Mouse (Mus musculus): Measurements from ENCODE around the gene Omp. TPM values are rescaled to one million over a fixed set of nuclear protein-coding genes. Genes with fewer than 3 reads are reported as not detected.

Gene Omp
- polyA plus RNA-seq, 1 experiment: 9.2 TPM

GRCm38 (mm10) chr7:98142247-98142646 is 3.1 kb downstream of the Omp start:
- no peak for DNase-seq (ENCODE audit: low read depth)

DNA sequence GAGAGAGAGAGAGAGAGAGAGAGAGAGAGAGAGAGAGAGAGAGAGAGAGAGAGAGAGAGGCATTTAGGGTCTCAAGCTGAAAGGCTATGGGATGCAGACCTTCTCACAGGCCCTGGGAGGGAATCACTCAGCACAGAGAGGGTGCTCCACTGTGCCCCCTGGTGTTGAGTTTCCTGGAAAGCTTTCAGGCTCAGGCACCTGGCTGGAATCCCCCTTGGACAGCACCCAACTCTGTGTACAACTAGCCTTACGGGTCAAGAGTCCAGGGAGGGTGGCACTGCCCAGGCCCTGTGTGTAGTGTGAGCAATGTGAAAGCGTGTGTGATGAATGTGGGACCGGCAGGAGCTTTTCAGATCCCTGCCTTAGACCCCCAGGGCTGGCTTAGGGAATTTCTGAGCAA is 4.1 kb downstream of the Omp start:
- DNase-seq (ENCODE audit: low read depth): no peak

- DNase-seq (ENCODE audit: low read depth): no peak
Observed at GRCm38 (mm10) chr7:98140597-98140996, 4.7 kb downstream of the Omp start.

GRCm38 (mm10) chr7:98139216-98139615 is 6.1 kb downstream of the Omp start:
- DNase-seq (ENCODE audit: low read depth): no peak

GRCm38 (mm10) chr7:98137995-98138394 is 7.3 kb downstream of the Omp start:
- no peak for DNase-seq (ENCODE audit: low read depth)

- DNase-seq (ENCODE audit: low read depth): no peak
Observed at GRCm38 (mm10) chr7:98137583-98137982, 7.7 kb downstream of the Omp start.

GRCm38 (mm10) chr7:98131751-98132150 is 13.6 kb downstream of the Omp start:
- DNase-seq (ENCODE audit: low read depth): no peak

DNA sequence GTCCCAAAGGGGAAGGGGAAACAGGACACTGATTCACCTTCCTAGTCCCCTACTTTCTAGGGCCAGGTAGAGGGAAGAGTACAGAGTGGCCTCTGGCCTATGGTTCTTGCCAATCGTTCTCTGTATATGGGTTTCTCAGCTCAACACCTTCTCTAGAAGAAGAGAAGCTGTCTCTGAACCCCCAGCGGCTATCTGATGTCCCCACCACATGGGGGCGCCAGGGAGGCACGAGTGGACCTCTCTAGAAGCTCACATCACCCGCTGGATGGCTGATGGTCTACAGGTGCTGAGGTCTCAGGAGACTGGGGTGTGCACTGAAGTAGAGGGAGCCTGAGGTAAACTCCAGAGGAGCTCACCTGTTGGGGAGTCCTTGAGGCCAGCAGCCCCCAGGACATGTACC is 19.8 kb downstream of the Omp start:
- no peak for DNase-seq (ENCODE audit: low read depth)

DNA sequence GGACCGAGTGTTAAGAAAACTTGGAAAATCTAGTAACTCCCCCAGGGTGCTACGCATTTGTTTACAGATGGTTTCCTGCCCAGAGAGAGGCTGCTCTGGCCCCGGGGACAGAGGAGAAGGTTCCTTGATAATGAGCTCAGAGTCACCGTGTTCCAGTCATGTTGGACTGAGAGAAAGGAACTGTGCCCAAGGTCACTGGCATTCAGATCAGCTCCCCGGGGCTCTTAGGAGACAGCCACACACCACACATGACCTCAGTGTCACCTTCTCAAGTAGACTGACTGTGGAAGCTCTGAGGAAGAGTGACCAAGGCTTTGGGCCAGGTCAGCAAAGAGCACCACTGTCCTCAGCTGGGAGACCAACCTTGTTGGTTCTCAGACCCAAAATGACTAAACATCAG is 20.6 kb downstream of the Omp start:
- DNase-seq (ENCODE audit: low read depth): no peak

DNA sequence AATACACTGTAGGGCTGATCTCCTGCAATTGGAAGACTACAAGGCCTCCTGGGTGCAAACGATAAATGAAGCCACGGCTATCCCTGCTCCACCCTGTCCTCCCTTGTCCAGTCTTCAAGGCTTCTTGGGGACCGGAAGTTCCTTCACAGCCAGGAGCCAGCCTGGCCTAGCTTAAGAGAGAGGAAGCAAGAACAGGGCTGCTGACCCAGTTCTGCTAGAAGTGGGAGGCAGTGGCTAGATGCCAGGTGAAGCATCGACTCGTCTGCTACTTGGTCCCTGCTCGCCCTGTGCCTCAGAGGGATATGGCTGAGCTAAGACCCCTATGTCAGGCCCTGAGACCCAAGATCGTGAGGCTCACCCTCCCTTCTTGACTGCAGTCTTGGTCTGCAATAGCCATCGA is 23.6 kb downstream of the Omp start:
- DNase-seq (ENCODE audit: low read depth): no peak

DNA sequence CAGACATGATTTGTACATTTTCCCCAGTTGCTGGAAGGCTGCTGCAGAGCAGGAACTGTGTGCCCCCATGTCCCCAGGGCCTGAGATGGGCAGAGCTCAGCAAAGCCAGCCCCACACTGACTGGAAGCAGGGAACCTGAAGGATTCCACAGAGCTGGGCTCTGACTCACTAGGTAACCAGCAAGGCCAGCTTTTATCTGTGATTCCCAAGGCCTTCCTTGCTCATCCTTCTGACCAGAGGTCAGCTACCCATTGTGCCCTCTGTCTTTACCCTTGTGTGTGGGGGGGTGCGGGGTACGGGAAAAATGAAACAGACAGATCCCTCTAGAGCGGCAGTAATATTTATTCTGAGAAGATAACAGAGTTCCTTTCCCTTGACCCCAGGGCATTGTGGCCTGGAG is 24.1 kb downstream of the Omp start:
- no peak for DNase-seq (ENCODE audit: low read depth)

GRCm38 (mm10) chr7:98120325-98120724 is 25.0 kb downstream of the Omp start:
- DNase-seq (ENCODE audit: low read depth): no peak

- no peak for DNase-seq (ENCODE audit: low read depth)
Observed at GRCm38 (mm10) chr7:98119961-98120232, 25.4 kb downstream of the Omp start.

- no peak for DNase-seq (ENCODE audit: low read depth)
Observed at GRCm38 (mm10) chr7:98119179-98119960, 25.9 kb downstream of the Omp start, which contains the start of gene Myo7a. Gene Myo7a (minus strand): TSS chr7:98119524.

DNA sequence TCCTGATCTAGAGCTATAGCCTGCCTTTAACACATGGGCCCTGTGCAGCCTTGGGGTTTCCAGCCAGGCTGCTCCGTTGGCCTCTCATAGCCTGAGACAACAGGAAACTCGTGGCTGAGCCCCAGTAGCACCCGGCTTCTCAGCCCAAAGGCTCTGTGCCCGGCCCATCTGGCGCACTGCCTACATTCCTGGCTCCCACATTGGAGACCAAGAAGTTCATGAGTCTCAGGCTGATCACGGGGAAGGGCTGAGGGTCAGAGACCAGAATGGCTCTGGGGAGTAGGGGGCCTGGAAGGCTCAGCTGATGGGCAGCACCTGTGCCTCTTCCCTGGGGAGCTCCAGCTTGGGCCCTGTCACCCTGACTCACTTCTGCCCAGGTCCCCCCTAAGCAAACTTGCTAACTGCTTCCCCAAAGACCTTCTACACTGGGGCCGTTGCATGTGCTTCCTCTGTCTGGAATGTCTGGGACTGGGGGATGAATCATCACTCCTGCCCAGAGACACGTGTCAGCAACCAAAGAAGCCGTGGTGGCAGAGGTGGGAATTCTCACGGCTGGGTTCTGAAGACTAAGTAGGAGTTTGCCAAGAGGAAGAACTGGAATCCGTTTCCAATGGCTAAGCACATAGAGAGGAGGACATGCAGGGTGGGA is 28.2 kb downstream of the Omp start:
- no peak for DNase-seq (ENCODE audit: low read depth)

DNA sequence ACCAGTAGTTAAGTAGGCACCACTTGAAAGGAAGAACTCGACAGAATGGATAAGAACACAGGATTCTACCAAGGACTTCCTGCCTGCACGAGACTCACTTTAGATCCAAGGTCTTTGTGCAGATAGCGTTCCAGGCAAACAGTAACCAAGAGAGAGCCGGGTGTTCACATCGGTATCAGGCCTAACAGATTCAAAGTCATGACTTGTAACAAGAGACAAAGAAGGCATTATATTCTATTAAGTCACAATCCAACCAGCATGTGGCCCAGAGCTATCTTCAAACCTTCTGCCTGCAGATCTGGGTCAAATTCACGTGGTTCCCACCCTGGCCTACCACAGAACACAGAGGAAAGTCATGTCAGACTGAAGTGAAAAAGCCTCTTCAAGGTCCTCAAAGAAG is 30.6 kb downstream of the Omp start:
- no peak for DNase-seq (ENCODE audit: low read depth)

DNA sequence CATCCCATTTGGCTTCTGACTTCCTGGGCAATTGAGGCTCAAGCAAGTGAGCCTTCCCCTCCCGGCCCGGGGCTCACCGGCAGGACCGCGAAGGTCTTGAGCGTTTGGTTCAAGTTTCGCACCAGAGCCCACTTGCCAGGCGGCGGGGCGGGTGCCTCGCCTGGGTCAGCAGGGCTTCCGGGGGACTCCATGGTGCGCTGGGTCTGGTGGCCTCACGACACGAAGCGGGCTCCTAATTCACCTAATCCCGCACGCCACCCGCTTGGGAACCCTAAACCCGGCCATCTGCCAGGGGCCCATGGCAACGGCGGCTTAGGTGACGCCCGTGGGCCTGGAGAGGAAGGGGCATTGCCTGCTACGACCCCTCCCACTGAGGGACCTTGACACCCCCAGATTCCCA is 34.1 kb downstream of the Omp start:
- DNase-seq (ENCODE audit: low read depth): no peak

DNA sequence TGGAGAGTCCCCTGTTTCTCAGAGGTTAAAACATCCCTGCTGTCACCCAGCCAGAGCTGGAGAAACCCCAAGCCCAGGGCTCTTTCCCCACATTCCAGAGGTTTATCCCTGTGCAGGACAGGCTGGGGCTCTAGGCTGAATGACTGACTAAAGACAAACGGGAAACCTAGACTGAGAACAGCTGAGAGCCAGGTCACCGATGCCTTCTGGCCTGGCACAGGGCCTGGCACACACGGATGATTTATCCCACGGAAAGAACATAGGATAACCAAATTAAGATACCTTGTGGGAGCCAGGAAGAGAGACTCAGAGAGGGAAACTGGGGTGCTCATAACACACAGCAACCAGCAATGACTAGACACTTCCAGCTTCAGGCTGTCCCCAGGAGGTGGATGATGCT is 35.5 kb downstream of the Omp start:
- DNase-seq (ENCODE audit: low read depth): no peak

DNA sequence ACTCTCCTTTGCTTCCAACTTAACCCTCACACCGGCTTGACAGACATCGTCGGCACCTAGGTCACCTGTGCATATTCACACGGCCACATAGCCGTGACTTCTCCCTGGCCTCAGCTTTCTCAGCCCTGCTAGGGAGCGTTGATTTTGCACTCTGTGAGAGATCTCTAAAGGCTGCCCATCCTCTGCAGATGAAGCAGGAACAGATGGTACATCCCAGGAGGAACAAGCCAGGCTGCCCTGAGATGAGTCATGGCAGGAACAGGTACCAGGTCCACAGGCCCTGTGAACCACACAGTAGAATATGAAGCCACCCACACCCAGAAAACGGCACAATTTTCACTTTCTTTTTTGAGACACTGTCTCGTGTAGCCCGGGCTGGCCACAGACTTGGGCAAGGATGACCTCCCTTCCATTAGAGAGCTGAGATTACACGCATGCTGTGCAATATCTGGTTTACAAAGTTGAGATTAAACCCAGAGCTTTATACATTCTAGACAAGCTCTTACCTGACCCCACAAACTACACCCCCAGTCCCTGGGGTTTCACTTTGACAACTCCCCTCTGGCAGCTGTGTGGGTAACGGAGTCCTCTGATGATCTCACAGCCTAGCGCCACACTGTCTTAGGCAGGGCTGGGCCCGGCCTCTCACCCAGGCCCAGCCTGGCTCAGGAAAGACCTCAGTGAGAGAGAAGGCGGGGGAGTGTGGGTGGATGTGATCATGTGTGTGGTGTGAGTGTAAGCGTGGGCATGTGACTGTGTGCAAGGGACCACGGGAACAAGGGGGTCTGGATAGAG is 36.5 kb downstream of the Omp start:
- no peak for DNase-seq (ENCODE audit: low read depth)

- DNase-seq (ENCODE audit: low read depth): no peak
Observed at GRCm38 (mm10) chr7:98106272-98106671, 39.0 kb downstream of the Omp start.

GRCm38 (mm10) chr7:98104481-98105435 is 40.5 kb downstream of the Omp start:
- no peak for DNase-seq (ENCODE audit: low read depth)

GRCm38 (mm10) chr7:98103942-98104292 is 41.4 kb downstream of the Omp start:
- DNase-seq (ENCODE audit: low read depth): no peak
